Mouse (Mus musculus): Measurements from ENCODE around the gene Ccdc87. TPM values are rescaled to one million over a fixed set of nuclear protein-coding genes. Genes with fewer than 3 reads are reported as not detected.
"Not testable (repeated sequence)": the region's sequence is repeated elsewhere in the genome, so short reads cannot be mapped to it uniquely, and the experiment has no call there.

Ccdc87 gene
- total RNA-seq (2021) (under 1 TPM; 0.17 to 0.20 TPM), polyA plus RNA-seq (2012; rRNA removed) (0.09 TPM in 1 of 2 replicates, not detected in the other)
- long read RNA-seq, result 0 reads

DNA sequence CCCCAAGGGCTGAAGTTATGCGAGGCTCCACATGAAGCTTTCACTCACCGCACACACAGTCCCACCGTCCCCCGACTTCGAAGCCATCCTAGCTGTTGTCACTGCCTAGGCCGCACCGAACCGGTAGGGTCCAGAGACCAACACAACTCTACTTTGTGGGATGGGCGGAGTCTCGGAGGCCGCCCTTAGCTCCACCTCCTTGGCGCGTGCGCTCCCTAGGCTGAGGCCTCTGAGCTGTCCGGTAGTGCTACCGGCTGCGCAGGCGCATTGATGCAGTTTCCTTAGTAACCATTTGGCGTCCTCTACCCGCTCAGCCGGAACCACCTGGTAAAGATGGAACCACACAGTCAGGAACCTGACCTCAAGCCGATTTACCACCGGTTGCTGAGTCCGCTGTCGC lies at the start of gene Ccdc87, which contains the start of gene Ccs:
Gene Ccdc87 (plus strand): TSS at position 218 of the 400 bp plus-strand sequence.
Gene Ccs (minus strand): TSS at position 184 of the 400 bp plus-strand sequence.
- DNase-seq, result peak; percentile 98

DNA sequence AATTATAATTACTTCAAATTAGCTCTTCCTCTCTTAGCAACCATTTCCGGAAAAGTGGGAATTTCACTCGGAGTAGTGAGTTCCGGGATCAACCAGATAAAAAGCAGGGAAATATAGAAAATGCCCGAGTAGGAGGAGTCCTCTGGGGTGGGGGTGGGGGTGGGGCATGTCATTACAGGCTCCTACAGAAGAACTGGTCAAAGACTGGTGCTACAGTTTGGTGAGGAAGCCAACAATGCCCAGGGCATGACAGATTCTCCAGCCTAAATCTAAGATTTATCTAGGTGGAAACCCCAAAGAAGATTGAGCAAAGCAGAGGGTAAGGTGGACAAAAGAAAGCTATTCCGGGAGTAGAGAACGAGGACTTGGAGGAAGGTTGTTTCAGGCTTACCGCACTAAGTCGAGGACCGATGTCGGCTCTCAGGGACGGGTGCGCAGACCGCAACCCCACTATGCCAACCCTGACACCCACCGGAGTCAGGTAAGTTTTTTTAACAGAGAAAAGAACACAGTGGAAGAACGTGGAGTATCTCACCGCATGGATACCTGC lies 45.8 kb upstream of the Ccdc87 start:
- DNase-seq, result no peak

DNA sequence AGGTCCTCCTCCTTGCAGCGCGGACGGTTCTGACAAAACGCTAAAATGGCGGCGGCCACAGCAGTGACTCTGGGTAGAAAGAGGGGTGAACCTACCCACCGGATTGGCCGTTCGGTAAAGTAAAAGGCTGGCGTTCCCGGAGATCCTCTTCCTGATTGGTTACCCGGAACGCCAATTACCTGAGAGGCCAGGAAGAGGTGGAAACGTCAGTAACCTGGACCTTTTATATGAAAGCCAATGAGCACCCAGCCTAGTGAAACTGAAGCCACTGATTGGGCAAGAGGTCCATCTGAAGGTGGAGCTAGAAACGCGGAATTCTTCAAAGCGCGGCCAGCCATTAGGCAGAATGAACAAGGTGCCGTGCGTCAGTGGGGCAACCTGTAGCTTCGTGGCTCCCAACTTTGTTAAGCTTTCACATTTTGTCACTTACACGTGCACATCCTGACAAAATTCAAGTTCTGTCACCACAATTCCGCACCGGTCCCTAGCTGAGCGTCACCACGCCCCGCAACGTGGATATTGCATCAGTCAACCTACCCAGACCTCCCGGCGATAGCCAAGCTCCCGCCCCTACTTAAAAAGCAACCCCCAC lies 45.2 kb upstream of the Ccdc87 start, which contains the start of gene Rbm4:
Gene Rbm4 (minus strand): TSS at position 71 of the 592 bp plus-strand sequence.
- DNase-seq, result peak; percentile 98

DNA sequence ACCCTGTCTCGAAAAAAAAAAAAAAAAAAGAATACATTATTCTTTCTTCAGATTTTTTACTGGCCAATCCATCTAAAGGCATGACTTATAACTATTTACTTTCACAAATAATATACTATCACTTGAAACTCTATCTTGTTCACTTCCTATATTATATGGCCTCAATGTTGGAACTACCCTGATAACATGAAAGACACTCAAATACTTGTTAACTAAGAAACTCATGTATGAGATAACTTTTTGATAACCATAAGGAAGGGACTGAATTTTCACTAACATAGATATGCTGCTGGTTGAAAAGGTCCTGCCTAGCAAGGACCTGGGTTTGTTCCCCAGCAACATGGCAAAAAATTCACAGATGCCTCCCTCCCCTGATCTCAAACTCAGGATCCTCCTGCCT lies 43.2 kb upstream of the Ccdc87 start:
- DNase-seq, result no peak

DNA sequence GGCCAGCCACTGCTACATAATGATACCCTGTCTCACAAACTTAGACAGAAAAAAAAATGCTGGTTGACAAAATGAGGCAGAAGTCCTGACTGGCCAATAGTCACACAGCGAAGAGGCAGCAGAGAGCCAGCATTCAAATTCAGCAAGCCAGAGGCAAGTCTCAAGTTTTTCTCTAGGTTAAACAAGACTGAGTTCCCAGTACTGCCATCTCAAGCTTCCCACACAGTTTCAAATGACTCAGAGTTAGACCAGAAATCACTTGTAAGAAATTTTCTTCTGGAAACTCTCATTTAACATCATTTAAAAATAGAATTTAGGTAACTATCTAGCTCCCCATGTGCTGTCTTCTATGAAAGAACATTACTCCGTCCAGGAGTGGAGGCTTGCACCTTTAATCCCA lies 41.3 kb upstream of the Ccdc87 start:
- DNase-seq, result no peak

DNA sequence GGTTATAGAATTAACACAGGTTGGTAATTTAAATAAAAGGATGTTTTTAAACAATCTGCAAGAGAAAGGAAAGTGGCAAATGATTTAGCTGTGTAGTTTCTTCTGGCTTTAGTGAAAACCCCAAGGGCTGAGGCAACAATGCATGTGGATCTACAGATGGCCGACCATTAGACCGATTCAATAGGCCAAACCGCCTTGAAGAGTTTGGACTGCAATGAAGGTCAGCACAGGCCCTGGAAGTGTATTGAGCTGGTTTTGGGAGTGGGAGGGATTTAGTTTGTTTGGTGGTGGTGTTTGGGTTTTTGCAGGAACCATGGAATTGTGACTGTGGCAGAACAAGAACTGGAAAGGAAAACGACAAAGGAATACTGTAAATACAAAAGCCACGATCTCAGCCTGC lies 40.1 kb upstream of the Ccdc87 start:
- no peak for DNase-seq

DNA sequence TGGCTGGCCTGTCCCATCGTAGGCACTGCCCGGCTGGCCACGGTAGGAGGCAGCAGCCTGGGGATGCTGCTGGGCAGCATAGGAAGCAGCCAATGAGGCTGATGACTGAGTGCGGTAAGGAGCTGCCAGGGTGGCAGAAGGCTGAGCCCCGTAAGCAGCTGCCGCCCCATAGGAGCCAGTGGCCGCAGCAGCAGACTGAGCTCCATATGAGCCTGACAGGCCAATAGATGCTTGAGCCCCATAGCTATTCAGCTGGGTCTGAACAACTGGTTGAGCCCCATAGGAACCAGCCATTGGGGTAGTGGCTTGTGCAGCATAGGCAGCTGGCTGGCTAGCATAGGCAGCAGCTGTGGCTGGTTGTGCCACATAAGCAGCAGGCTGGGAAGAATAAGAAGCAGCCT lies 36.5 kb upstream of the Ccdc87 start:
- no peak for DNase-seq

DNA sequence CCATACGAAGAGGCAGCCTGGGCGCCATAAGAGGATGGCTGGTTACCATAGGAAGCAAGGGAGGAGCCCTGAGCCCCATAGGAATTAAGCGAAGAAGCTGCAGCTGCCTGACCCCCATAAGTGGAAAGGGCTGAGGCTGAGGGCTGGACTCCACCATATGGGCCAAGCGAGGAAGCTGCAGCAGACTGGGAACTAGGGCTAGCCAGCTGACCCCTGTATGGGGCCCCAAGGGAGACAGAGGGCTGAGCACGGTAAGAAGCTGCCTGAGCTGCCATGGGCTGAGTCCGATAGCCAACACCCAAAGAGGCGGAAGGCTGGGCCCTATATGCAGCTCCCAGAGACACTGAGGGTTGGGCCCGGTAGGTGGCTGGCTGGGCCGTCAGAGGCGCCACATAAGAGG lies 35.9 kb upstream of the Ccdc87 start:
- DNase-seq, result no peak

DNA sequence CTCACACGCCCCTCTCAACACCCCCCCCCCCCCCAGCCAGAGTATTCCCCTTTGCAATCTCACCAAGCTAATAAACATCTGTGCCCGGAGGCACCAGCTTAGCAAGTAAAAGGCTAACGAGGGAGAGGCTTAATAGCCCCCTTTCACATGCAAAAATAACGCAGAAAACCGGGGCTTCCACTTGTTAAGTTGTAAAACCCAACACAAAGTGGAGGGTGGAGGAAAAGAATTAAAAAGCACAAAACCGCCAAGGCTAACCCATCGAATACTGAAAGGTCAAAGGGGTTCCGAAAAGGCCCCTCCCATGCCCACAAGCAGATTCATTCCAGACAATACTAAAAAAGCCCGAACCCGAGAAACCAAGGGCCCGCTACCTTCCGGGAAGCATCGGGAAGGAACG lies 28.9 kb upstream of the Ccdc87 start:
- no peak for DNase-seq

DNA sequence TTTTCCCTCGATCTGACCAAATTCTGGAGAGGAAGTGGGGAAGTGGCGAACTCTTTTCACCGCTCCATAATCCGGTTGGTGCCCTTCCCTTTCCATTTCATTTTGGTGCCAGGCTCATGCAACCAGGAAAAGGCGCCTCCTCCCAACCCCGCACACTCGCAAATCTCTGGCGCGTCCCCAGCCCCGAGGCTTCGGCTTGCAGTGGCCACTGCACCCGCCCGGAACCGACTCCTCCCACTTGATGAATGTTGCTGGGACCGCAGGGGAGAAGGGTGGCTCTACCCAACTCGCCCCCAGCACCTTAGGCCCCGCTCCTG lies 28.5 kb upstream of the Ccdc87 start:
- DNase-seq, result no peak

DNA sequence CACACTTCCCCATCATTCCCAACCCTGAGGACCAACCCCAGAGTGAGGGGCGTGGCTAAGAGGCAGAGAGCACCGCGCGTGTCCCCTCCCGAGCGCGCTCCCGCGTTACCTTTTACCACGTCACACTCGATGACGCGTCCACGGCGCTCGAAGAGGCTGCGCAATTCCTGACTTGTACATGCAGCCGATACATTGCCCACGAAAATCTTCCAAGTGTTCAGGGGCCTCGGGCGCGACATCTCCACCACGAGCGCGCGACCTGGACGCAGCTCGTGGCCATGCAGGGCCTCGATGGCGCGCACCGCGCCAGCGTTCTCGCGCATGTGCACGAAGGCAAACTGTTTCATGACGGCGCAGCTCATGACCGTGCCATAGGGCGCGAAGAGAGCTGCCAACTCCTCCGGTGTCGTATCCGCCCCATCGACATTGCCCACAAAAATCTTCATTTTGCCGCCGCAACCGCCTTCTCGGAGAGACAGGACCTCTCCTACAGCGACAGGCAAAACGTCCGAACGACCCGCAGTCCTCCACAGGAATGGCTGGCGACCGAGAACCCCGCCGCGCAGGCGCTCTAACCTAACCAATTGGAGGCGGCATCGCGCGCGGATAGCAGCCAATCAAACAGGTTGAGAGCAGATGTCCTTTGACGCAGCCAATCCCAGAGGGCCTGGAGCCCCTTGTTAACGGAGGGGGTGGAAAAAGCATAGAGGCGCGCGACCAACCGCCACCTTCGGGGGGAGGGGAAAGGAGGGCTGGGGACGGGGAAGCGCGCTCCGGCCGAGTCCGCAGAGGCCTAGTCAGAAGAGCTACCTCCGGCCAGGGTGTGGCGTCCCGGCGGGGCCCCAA lies 27.9 kb upstream of the Ccdc87 start, which contains the start of the genes Gm21992 and Rbm14:
Gene Gm21992 (minus strand): TSS at position 550 of the 846 bp plus-strand sequence.
Gene Rbm14 (minus strand): TSS at position 572 of the 846 bp plus-strand sequence.
- DNase-seq, result peak; percentile 99

DNA sequence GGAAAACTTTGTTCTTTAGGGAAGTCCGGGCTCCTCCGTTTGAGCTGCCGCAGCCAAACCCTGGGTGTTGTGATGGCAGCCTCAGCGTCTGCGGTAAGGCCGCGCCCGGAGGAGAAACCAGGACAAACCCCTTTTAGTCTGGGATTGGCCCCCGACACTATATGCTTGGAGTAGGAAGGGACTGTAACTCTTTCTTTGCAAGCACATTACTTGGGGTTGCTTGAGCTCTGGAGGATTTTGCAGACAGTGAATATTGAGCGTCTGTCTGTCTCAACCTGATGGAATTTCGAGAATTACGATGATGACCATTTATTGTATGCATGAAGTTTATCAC lies 27.3 kb upstream of the Ccdc87 start:
- DNase-seq, result no peak

DNA sequence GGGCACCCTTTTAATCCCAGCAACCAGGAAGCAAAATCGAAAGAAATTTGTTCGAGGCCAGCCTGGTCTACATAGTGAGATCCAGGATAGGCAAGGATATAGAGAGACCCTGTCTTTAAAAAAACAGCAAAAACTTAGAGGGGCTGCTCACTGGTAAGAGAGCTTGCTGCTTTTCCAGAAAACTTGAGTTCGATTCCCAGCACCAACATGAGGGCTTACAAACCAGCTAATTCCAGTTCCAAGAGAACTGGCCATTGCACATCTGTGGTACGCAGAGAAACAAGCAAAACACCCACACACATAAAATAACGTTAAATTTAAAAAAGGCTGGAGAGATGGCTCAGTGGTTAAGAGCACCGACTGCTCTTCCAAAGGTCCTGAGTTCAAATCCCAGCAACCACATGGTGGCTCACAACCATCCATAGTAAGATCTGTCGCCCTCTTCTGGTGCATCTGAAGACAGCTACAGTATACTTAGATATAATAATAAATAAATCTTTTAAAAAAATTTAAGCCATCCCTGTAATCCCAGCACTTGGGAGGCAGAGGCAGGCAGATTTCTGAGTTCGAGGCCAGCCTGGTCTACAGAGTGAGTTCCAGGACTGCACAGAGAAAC lies 26.7 kb upstream of the Ccdc87 start:
- DNase-seq, result not testable (repeated sequence)

DNA sequence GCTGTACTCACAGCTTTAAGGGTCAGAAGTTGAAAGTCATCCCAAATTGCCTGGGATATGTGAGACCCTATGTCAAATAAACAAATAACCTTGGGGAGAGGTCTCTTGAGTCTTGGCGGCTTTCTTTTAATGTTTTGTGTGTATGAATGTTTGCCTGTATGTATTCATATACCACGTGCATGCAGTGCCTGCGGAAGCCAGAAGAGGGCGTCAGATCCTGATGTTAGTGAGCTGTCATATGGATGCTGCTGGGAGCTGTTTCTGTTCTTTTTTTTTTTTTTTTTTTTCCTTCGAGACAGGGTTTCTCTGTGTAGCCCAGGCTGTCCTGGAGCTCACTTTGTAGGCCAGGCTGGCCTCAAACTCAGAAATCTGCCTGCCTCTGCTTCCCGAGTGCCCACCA lies 26.2 kb upstream of the Ccdc87 start:
- DNase-seq, result no peak

DNA sequence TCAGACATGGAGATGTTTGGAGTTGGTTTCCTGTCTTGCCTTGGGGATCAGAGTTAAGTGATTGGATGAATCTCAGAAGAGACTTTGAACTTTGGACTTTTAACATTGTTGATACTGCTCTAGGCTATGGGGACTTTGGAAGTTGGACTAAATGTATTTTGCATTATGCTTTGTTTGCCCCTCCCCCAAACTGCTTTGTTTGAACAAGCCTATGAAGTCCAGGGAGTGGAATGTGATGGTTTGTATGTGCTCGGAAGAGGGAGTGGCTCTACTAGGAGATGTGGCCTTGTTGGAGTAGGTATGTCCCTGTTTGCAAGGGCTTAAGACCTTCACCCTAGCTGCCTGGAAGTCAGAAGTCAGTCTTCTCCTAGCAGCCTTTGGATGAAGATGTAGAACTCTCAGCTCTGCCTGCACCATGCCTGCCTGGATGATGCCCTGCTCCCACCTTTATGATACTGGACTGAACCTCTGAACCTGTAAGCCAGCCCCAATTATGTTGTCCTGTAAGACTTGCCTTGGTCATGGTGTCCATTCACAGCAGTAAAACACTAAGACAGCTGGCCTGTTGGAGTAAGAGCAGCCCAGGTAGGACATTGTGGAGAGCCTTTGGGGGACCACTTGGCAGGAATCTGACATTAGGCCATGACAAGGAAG lies 21.9 kb upstream of the Ccdc87 start:
- no peak for DNase-seq

DNA sequence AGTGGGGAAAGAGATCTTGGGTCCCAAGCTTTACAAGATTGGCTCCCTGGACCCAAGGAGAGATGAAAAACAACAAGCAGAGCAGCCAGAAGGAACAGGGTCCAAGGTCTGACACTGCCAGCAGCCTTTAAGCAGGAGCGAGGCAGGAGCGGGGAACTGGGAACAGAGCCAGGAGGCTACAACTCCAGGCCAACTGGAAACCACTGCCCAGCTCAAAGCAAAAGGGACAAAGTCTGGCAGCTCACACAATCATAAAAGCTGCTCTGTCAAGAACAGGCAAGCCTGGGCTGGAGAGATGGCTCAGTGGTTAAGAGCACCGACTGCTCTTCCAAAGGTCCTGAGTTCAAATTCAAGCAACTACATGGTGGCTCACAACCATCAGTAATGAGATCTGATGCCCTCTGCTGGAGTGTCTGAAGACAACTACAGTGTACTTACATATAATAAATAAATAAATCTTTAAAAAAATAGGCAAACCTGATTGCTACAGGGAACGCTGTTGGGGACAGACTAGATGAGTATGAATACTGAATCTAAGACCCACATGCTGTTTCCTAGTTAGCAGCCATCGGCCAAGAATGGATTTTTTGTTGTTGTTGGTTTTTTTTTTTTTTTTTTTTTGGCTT lies 18.4 kb upstream of the Ccdc87 start:
- peak; percentile 81 for DNase-seq

DNA sequence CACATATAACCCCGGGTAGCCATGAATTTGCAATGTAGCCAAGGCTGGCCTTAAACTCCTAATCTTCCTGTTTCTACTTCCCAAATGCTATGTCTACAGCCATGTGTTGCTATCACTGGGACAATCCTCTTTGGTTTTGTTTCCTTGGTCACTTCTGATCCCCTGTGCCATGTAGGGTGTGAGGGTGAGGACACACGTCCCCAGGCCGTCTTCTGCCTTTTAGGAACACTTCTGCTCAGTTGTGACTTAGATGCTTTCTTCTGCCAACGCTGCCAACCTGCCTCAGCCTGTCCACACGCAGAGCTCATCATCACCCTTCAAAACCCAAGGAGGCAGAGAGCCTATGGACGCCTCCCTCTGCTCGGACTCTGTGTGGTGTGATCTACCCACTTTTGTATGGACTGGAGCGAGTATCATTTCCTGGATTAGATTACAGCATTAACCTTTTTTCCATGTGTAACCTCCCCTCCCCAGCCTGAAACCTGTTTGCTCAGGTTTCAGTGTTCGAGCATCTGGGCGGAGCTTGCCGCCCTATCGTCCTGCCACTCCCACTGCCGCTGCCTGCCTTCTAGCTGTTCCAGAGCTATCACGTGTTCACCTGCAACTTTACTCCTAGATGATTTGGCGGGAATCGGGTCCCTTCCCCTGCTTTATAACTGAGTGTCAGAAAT lies 10.6 kb upstream of the Ccdc87 start:
- DNase-seq, result no peak

DNA sequence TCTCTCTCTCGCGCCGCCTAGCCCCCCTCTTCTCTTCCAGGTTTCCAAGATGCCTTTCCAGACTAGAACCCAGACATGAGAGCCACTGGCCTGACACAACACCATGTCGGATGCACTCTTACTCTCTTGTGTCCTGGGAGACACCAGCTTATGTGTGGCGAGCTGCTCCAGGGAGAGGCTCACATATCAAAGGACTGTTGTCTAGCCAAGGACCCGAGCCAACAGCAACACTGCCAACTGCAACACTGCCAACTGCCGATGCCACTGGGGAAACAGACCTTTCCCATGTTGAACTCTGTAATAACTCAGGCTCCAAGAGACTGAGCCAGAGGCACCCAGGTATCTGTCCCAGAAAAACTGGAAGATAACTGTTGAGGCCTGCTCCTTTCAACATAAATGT lies 10.0 kb upstream of the Ccdc87 start:
- peak; percentile 85 for DNase-seq

DNA sequence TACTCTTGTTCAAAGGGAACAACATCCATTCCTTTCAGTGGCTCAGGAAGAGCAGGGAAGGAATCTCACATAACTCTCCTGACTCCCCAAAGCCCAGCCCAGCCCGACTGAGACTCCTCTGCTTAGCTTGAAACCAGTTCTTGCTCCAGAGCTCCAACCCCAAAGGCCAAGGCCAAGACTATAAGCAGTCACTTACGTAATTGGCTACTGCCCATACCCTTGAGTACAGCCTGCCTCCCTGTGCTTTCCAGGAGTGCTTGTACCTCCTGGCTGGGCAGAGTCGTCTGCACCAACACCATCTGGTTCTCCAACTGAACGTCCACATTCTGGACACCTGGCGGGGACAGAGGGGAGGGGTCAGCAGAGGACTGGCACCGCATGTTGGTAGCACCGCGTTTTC lies 5.2 kb upstream of the Ccdc87 start:
- peak; percentile 74 for DNase-seq

DNA sequence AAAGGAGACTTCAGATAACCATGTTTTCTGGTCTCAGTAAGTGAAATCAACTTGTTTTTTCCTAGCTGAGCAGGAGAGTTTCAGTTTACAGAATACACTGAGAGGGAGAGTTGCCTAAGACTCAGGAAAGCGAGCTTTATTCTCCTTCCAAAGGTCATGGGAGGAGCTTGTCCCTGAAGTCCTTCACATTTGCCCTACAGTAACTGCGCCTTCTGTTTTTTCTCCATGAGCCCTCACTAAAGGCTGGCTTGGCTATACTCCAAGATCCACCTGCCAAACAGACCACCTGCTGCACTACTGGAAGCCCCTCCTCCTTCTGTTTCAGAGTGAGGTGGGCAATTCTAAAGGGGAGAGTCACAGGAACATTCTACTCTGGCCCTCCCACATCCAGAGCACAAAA lies 3.1 kb upstream of the Ccdc87 start:
- peak; percentile 59 for DNase-seq

DNA sequence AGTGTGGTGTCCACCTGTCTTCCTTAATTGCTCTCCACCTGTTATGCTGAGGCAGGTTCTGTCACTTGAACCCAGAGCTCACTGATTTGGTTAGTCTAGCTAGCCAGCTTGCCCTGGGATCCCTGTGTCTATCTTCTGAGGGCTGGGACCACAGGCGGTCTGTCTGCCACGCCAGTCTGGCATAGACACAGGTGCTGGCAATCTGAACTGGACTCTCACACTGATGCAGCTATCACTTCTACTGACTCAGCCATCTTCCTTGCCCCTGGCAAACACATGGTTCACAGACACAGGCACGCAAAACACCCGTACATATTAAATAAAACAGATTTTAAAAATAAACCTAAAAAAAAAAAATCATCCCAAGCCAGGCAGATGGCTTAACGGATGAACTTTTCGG lies 2.1 kb upstream of the Ccdc87 start:
- no peak for DNase-seq
